Mouse (Mus musculus): ENCODE data around the gene Tnip1.

The Tnip1 gene

GRCm38 (mm10) chr11:54972789-54973188 lies 10.1 kb upstream of the Tnip1 start:
- CTCF ChIA-PET = interaction anchor here (0.6 to 0.9 kb wide), 5 partner anchors 11 to 184 kb away, joined by 3 to 6 read pairs (median 4); no protein-coding TSS in a partner anchor

DNA sequence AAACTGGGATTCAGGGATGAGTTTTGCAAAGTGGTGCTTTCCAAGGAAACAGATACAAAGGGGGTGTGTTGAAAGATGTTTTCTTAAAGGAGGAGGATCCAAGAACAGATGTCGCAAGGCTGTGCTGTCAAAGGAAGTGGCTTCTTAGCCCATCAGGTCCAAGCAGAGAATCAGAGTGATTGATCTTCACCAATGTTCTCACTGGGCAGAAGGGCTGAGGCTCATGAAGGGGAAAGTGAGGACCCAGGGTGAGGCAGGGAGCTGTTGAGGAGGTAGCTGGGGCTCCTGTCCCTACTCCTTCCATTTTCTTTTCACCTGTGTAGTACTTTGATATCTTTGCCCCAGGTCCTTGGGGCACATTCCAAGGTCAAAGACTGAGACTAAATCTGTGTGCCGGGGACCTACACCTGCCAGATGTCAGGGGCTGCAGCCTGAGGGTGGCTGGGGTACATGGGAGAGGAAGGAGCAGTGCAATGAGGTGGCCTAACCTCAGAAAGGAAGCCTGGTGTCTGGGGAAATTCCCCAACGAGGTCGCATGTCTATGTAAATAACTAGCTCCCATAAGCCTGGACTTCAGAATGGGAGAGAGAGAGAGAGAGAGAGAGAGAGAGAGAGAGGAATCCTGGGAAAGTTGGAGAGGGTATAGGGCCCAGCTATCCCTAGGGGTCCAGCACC lies 9.5 kb upstream of the Tnip1 start:
- CTCF ChIA-PET = interaction anchor here (0.6 to 0.9 kb wide), 2 partner anchors 11 to 35 kb away, joined by 3 to 4 read pairs; no protein-coding TSS in a partner anchor

DNA sequence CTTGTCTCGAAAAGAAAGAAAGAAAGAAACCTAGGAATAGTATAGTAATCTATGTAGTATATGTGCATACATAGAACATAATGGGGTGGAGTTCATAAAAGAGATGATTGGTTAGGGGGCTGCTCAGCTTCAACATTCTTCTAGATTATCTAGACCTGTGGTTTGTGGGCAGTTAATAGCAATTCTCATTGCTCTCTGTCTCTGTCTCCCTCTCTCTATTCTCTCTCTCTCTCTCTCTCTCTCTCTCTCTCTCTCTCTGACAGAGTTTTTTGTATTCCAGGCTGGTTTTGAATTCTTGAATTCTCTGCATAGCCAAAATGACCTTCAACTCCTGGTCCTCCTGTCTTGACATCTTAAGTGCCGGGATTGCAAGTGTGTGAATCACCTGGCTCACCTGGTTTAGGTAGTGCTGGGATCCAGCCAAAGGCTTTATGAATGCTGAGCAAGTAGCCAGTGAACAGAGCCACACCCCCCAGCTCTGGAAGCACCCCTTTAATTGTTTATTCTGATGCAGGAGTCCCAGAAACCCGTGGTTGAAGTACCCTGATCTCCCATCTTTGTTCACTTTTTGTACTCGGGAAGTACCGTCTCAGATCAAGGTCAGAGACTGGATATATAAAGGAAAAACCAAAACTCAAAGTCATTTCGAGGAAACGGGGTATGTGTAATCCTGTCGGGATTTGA lies 8.8 kb upstream of the Tnip1 start:
- CTCF ChIA-PET = no interaction called here

DNA sequence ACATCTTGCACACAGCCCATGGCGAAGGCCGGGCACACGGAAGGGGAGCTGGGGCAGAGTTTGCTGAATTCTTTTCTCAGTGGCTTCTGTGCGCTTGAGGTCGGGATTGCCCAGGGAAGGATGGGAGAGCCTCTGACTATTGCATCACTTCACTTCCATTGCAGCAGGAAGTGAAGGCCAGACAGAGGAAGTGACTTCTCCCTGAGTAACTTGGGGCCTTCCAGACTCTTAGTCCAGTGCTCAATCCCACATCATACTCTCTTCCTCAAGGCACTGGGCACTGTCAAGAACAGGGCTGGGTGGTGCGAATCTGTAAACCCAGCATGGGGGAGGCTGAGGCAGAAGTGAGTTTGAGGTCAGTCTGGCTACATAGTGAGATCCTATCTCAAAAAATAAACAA lies 2.5 kb upstream of the Tnip1 start:
- CTCF ChIA-PET = interaction anchor here (0.6 kb wide), 1 partner anchor 12 kb away, joined by 10 read pairs; no protein-coding TSS in a partner anchor

DNA sequence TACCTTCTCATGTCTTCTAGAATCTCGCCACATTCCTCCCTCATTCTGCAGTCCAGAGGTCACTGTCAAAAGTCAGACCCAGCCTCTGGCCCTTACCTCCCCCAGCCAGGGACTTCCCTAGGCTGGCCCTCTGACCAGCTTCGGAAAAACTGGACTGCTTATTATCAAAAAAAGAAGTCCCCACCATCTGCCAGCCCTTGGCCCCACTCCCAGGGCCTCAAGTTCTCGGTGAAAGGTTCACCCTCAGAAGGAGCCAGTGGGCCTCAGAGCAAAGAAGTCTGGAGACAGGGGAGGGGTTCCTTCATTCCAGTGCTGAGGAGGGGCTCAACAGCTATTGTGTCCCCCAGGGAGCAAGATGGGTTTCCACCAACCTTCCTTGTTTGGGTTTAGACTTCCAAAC lies 796 bp downstream of the Tnip1 start:
- CTCF ChIA-PET = interaction anchor here (0.6 to 0.8 kb wide), 2 partner anchors 8 to 25 kb away, joined by 3 to 11 read pairs; no protein-coding TSS in a partner anchor

GRCm38 (mm10) chr11:54961164-54961850 lies 1.4 kb downstream of the Tnip1 start:
- CTCF ChIA-PET = interaction anchor here (0.6 to 0.8 kb wide), 3 partner anchors 9 to 24 kb away, joined by 3 to 11 read pairs (median 4); no protein-coding TSS in a partner anchor

GRCm38 (mm10) chr11:54960251-54960650 lies 2.5 kb downstream of the Tnip1 start:
- CTCF ChIA-PET = interaction anchor here (1.1 kb wide), 1 partner anchor 22 kb away, joined by 19 read pairs; no protein-coding TSS in a partner anchor

DNA sequence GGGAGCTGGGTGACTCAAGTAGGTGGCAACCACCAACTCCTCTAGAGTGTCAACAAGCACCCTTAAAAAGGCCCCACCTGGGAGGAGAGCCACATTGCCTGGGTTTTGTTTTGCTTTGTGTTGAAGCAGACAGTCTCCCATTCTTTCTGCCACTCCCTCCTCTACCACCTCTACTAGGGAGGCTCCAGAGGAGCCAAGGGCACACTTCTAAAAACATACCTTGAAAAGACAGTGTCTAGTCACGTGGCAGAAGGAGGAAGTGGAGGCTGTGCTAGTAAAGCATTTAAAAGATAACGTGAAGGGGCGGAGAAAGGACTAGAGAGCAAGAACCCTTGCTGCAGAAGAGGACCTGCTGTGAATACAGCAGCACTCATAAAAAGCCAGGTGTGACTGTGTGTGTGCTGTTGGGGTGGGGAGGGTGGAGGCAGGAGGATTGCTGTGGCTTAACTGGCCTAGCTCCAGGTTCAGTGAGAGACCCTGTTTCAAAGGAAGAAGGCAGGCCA lies 4.1 kb downstream of the Tnip1 start:
- CTCF ChIA-PET = interaction anchor here (0.7 kb wide), 2 partner anchors 14 to 118 kb away, joined by 3 to 10 read pairs; no protein-coding TSS in a partner anchor

GRCm38 (mm10) chr11:54957708-54958107 lies 5.0 kb downstream of the Tnip1 start:
- CTCF ChIA-PET = interaction anchor here (0.7 kb wide), 1 partner anchor 119 kb away, joined by 10 read pairs; no protein-coding TSS in a partner anchor

- CTCF ChIA-PET = no interaction called here
These were observed 5.8 kb downstream of the Tnip1 start for GRCm38 (mm10) chr11:54956912-54957311.

DNA sequence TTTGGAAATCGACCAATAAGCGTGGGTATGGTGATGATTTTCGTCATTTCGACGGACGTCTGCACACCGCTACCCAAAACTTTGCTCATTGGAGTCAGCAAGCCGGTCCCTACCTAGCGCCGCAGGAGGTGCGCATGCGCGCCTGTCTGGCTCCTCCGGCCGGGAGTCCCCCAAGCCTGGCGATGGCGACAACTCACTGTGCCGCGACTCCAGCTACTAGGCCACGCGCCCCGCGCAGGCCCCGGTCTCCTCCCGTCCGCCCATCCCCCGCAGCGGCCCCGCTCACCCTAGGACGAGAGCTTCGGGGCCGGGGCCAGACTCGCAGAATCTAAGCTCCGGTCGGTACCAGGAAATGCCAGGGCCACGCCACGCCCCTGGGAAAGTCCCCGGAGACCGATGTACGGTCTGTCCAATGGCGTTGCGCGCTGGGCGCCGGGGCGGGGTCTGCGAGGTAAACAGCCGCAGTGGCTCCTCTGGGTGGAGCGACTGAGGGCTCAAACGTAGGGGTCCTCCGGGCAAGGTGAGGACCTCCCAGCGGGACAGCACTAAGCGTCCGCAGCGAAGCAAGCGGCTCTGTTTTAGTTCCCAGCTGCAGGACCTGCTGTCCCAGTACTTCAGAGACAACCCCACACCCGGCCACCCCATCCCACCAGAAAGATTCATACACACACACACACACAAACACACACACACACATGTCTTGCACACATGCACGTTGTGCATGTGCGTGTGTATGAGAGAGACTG lies 6.8 kb downstream of the Tnip1 start:
- CTCF ChIA-PET = interaction anchor here (0.6 to 1.3 kb wide), 3 partner anchors 17 to 74 kb away, joined by 4 read pairs; no protein-coding TSS in a partner anchor

GRCm38 (mm10) chr11:54955400-54955734 lies 7.3 kb downstream of the Tnip1 start:
- CTCF ChIA-PET = interaction anchor here (1.3 kb wide), 1 partner anchor 25 kb away, joined by 4 read pairs; no protein-coding TSS in a partner anchor

DNA sequence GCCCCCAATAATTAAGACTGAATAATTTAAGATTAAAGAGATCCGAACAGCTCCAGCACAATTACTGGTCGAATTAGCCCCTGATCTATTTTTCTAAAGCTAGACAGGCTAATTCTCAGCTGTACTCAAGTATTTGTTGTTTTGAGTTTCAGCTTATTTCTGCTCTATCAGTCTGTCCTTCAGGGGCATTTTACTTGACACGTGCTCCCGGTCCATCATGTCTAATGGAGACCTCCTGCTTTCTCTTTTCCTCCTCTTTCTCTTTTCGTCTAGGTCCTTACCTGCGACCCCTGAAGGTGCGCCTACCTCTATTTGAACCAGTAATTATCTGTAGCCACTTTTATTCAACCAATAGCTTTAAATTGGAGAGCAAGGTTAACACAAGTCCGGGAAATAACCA lies 8.0 kb downstream of the Tnip1 start:
- CTCF ChIA-PET = interaction anchor here (0.7 to 1.3 kb wide), 2 partner anchors 24 to 52 kb away, joined by 3 to 4 read pairs; no protein-coding TSS in a partner anchor

GRCm38 (mm10) chr11:54953993-54954446 lies 8.7 kb downstream of the Tnip1 start:
- CTCF ChIA-PET = interaction anchor here (0.7 kb wide), 1 partner anchor 51 kb away, joined by 3 read pairs; no protein-coding TSS in a partner anchor

DNA sequence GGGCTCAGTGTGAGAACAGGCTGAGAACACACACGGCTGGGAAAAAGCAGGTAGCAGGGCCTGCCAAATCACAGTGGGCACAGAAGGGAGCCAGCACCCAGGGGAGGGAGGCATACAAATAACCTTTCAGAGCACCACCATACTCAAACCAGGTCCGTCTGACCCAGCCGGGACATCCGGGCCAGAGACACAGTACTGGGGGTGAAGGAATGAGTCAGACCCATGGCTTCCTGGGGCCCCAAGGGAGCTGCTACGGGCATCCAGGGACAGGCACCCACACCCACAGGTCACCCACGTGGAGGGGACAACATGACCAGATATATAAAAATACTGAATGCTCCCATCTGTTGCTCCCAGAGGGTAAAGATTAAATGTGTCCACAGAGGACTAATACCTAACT lies 10.1 kb downstream of the Tnip1 start:
- CTCF ChIA-PET = no interaction called here

DNA sequence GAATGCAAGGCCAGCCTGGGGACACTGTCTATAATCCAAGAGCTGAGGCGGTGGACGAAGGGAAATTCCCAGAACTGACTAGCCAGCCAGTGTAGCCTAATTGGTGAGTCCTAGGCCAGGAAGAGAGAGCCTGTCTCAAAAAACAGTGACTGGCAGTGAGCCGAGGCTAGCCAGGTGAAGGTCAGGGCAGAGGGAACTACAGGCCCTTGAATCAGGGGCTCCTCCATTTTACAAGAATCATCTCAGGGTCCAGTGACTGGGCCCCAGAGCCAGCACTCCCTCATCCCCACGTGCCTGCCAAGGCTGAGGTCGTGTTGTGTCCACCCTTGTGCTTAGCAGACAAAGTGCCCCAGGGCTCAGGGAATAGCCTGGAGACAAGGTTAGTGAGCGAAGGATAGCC lies 12.0 kb downstream of the Tnip1 start:
- CTCF ChIA-PET = interaction anchor here (0.7 kb wide), 1 partner anchor 313 kb away, joined by 4 read pairs; no protein-coding TSS in a partner anchor

- CTCF ChIA-PET = no interaction called here
These were observed 13.0 kb downstream of the Tnip1 start for GRCm38 (mm10) chr11:54949717-54950116.

- CTCF ChIA-PET = interaction anchor here (1.0 kb wide), 1 partner anchor 14 kb away, joined by 3 read pairs; no protein-coding TSS in a partner anchor
These were observed 18.0 kb downstream of the Tnip1 start for GRCm38 (mm10) chr11:54944702-54945101.

DNA sequence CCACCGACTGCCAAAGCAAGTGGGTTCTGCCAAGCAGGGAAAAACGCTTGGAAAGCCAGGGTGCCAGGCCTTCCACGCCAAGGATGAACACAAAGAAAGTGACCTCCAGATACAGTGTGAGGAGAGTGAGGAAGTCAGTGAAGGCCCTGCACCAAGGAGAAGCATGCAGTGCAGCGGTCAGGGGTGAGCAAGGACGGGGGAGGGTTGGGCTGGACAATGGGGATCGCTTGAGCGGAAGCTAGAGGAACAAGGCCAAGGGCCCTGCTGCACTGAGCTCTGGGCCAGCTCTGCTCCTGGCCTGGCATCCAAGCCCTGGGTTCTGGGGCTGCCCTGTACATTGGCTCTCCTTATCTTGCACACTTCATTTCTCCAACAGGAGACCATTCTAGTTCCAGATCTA lies 22.7 kb downstream of the Tnip1 start:
- CTCF ChIA-PET = no interaction called here

DNA sequence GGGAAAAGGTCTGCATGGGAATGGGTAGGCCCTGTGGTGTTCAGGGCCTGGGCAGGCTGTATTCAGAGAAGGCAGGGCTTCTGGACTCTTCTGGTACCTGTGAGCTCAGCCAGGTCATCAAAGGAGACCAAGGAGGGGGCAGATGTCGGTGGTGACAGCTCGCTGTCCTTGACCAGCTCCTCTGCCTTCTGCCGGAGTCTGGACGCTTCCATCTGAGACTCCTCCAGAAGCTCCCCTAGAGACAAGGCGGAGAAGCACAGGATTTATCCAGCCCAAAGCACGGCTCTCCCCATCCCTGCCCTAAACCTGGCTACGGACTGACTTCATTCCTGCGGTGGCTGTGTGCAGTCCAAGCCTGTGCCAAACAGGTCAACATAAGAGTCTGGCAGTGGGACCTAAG lies 23.2 kb downstream of the Tnip1 start:
- CTCF ChIA-PET = no interaction called here

GRCm38 (mm10) chr11:54936771-54937140 lies 26.0 kb downstream of the Tnip1 start:
- CTCF ChIA-PET = interaction anchor here (0.5 to 0.9 kb wide), 4 partner anchors 25 to 462 kb away, joined by 3 to 11 read pairs (median 3); no protein-coding TSS in a partner anchor

Measured in spleen, embryonic (tissue).